Mouse (Mus musculus) kidney, adult 2 months (tissue): ENCODE results near the gene A430033K04Rik.

Experiments
- CTCF ChIP-seq: fragments of 200-500 bp; conservative IDR thresholded peaks from 2 replicates; pipeline ENCODE4 v1.5.1; 2011; ENCODE audit warnings: low read depth, mild to moderate bottlenecking, control low read depth, low read length, moderate library complexity, mixed read lengths; ENCODE audit not compliant: insufficient read depth, insufficient read length
- POLR2A ChIP-seq: fragments of 200-500 bp; IDR thresholded peaks from one replicate; pipeline ENCODE4 v1.6.1; 2011; ENCODE audit warnings: low read depth, low read length, control low read depth

DNA sequence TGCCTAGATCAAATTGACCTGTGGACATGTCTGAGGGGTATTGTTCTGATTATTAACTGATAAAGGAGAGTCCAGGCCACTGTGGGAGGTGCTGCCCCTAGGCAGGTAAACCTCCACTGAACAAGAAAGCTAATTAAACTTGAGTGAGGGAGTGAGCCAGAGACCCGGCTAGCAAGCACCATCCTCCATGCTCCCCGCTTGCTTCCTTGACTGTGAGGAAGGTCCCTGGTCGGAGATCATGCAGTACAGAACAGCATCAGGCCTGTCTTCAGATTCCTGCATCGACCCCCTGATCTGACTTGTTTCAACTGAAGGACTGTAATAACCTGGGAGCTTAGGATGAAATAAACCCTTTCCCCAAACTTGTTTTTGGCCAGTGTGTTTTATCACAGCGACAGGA is 66.6 kb downstream of the A430033K04Rik start:
- no peak for TF ChIP-seq CTCF
- no peak for TF ChIP-seq POLR2A
